Mouse (Mus musculus) neural tube, embryonic 11.5 days (tissue): ENCODE results near the gene Gm20388. TPM values are rescaled to one million over a fixed set of nuclear protein-coding genes. Genes with fewer than 3 reads are reported as not detected.

Source experiments
- ATAC-seq: fragments of 200-750 bp; cut with Nextera tagmentation; 2 replicates; pipeline ENCODE4 v1.8.0; 2017; ENCODE audit warnings: moderate number of reproducible peaks, mild to moderate bottlenecking, moderate TSS enrichment, moderate library complexity; ENCODE audit not compliant: insufficient read depth, low FRiP score, low TSS enrichment
- DNase-seq: peaks from one replicate; pipeline ENCODE4 v3.0.0-alpha.2; 2015; ENCODE audit warnings: low spot score
- H3K27ac ChIP-seq: fragments of 300-500 bp; sonication (generic); 2 replicates; pipeline ENCODE4 v1.5.1; 2014; ENCODE audit warnings: low read depth, mild to moderate bottlenecking, low read length
- H3K27me3 ChIP-seq: fragments of 300-500 bp; sonication (generic); 2 replicates; pipeline ENCODE4 v1.6.1; 2014; ENCODE audit warnings: mild to moderate bottlenecking, low read length, mixed read lengths; ENCODE audit not compliant: control insufficient read depth, insufficient read depth
- H3K36me3 ChIP-seq: fragments of 300-500 bp; sonication (generic); 2 replicates; pipeline ENCODE4 v1.6.1; 2014; ENCODE audit warnings: mild to moderate bottlenecking, low read length, moderate library complexity, mixed read lengths; ENCODE audit not compliant: control insufficient read depth, insufficient read depth
- H3K4me1 ChIP-seq: fragments of 300-500 bp; sonication (generic); 2 replicates; pipeline ENCODE4 v1.6.1; 2014; ENCODE audit warnings: low read length, mixed read lengths; ENCODE audit not compliant: control insufficient read depth, insufficient read depth
- H3K4me2 ChIP-seq: fragments of 300-500 bp; sonication (generic); 2 replicates; pipeline ENCODE4 v1.6.1; 2014; ENCODE audit warnings: low read depth, mild to moderate bottlenecking, moderate library complexity
- H3K4me3 ChIP-seq: fragments of 300-500 bp; sonication (generic); 2 replicates; pipeline ENCODE4 v1.5.1; 2014; ENCODE audit warnings: low read depth, low read length
- H3K9ac ChIP-seq: fragments of 300-500 bp; sonication (generic); 2 replicates; pipeline ENCODE4 v1.6.1; 2014; ENCODE audit warnings: mild to moderate bottlenecking, low read length
- H3K9me3 ChIP-seq: fragments of 300-500 bp; sonication (generic); 2 replicates; pipeline ENCODE4 v1.6.1; 2016; ENCODE audit warnings: low read length; ENCODE audit not compliant: control insufficient read depth
- WGBS: fragments of 180-500 bp; shearing (Covaris S2); extraction: QIAGEN DNeasy Blood & Tissue Kit; methylation state at CpG from one replicate; pipeline ENCODE4 v1.1.7; 2014; 5-methylcytosine and 5-hydroxymethylcytosine counted together
- polyA plus RNA-seq: library from polyadenylated mRNA; unstranded; fragments of >200 nt; fragmentation: Nextera tagmentation; extraction: Ambion mirVana; gene quantifications from 2 replicates; pipeline ENCODE4 v1.2.1, GENCODE M21; 2014

Gene Gm20388
- polyA plus RNA-seq, 1 experiment from 2014 or later: not detected

GRCm38 (mm10) chr8:121769095-121769494 lies 1858.5 kb downstream of the Gm20388 start:
- no peaks in the 10 kb centered on the region for H3K36me3 ChIP-seq
- H3K4me2 ChIP-seq: no peak overlapping the region
- H3K9ac ChIP-seq: no peak overlapping the region
- no peak overlapping the region for H3K27ac ChIP-seq
- no peaks in the 10 kb centered on the region for H3K9me3 ChIP-seq
- peaks cover 9% of the 10 kb centered on the region for H3K4me1 ChIP-seq
- WGBS: 68% methylated on average over 3 of the region's 3 CpGs
- no peak overlapping the region for H3K4me3 ChIP-seq
- ATAC-seq (no peak), DNase-seq (no peak)
- H3K27me3 ChIP-seq: no peaks in the 10 kb centered on the region

- 86% methylated on average over 2 of the region's 2 CpGs for WGBS
- DNase-seq: no peak
- ATAC-seq: no peak
These were observed 1859.0 kb downstream of the Gm20388 start for GRCm38 (mm10) chr8:121769621-121770020.

GRCm38 (mm10) chr8:121770845-121771752 lies 1860.5 kb downstream of the Gm20388 start:
- H3K27ac ChIP-seq: no peak overlapping the region
- peak; percentile 60; the same call in 1 of the 2 replicates for ATAC-seq
- peaks cover 9% of the 10 kb centered on the region for H3K4me1 ChIP-seq
- no peaks in the 10 kb centered on the region for H3K36me3 ChIP-seq
- H3K4me3 ChIP-seq: no peak overlapping the region
- H3K4me2 ChIP-seq: no peak overlapping the region
- no peaks in the 10 kb centered on the region for H3K9me3 ChIP-seq
- H3K9ac ChIP-seq: no peak overlapping the region
- WGBS: 36% methylated on average over 19 of the region's 19 CpGs
- H3K27me3 ChIP-seq: no peaks in the 10 kb centered on the region
- peak; percentile 54 for DNase-seq

More at GRCm38 (mm10) chr8:121769621-121770020, 1859.0 kb downstream of the Gm20388 start:
- no peaks in the 10 kb centered on the region for H3K36me3 ChIP-seq
- no peaks in the 10 kb centered on the region for H3K9me3 ChIP-seq
- H3K4me3 ChIP-seq: no peak overlapping the region
- H3K27me3 ChIP-seq: no peaks in the 10 kb centered on the region
- H3K4me1 ChIP-seq: peaks cover 9% of the 10 kb centered on the region
- H3K9ac ChIP-seq: no peak overlapping the region
- H3K4me2 ChIP-seq: no peak overlapping the region
- H3K27ac ChIP-seq: no peak overlapping the region

GRCm38 (mm10) chr8:121773876-121774275 lies 1863.2 kb downstream of the Gm20388 start:
- no peak for ATAC-seq
- no peak overlapping the region for H3K4me2 ChIP-seq
- WGBS: 89% methylated on average over 12 of the region's 12 CpGs

GRCm38 (mm10) chr8:121782493-121782892 lies 1871.9 kb downstream of the Gm20388 start:
- Histone ChIP-seq H3K4me1 (no peaks in the 10 kb centered on the region), H3K27me3 (no peaks in the 10 kb centered on the region), H3K4me2 (no peak overlapping the region), H3K4me3 (no peak overlapping the region), H3K9ac (no peak overlapping the region), H3K27ac (no peak overlapping the region), H3K9me3 (no peaks in the 10 kb centered on the region), H3K36me3 (no peaks in the 10 kb centered on the region)
- WGBS: 78% methylated on average over 5 of the region's 5 CpGs
- no peak for ATAC-seq
- DNase-seq: no peak

More at GRCm38 (mm10) chr8:121773876-121774275, 1863.2 kb downstream of the Gm20388 start:
- H3K4me1 ChIP-seq: peaks cover 9% of the 10 kb centered on the region
- DNase-seq: no peak
- no peak overlapping the region for H3K4me3 ChIP-seq
- no peak overlapping the region for H3K9ac ChIP-seq
- H3K9me3 ChIP-seq: no peaks in the 10 kb centered on the region
- no peaks in the 10 kb centered on the region for H3K27me3 ChIP-seq
- no peaks in the 10 kb centered on the region for H3K36me3 ChIP-seq
- H3K27ac ChIP-seq: no peak overlapping the region

GRCm38 (mm10) chr8:121786542-121786941 lies 1875.9 kb downstream of the Gm20388 start:
- WGBS: 63% methylated on average over 10 of the region's 10 CpGs
- no peak overlapping the region for H3K27ac ChIP-seq
- H3K4me1 ChIP-seq: no peaks in the 10 kb centered on the region
- H3K4me2 ChIP-seq: no peak overlapping the region
- ATAC-seq: no peak
- no peak overlapping the region for H3K4me3 ChIP-seq
- H3K27me3 ChIP-seq: no peaks in the 10 kb centered on the region
- H3K9me3 ChIP-seq: no peaks in the 10 kb centered on the region
- no peak for DNase-seq
- H3K36me3 ChIP-seq: no peaks in the 10 kb centered on the region
- no peak overlapping the region for H3K9ac ChIP-seq

- WGBS: 85% methylated on average over 8 of the region's 8 CpGs
- no peak overlapping the region for H3K27ac ChIP-seq
- no peak overlapping the region for H3K4me3 ChIP-seq
- ATAC-seq (no peak), DNase-seq (no peak)
- H3K4me1 ChIP-seq: no peaks in the 10 kb centered on the region
- H3K27me3 ChIP-seq: no peaks in the 10 kb centered on the region
- H3K4me2 ChIP-seq: no peak overlapping the region
- H3K9me3 ChIP-seq: no peaks in the 10 kb centered on the region
- no peak overlapping the region for H3K9ac ChIP-seq
- 0 out of 2 replicates have a peak, but pooled peaks cover 2% of the 10 kb centered on the region for H3K36me3 ChIP-seq
These were observed 1878.1 kb downstream of the Gm20388 start for GRCm38 (mm10) chr8:121788786-121789185.

- DNase-seq: no peak
- H3K36me3 ChIP-seq: peaks cover 4% of the 10 kb centered on the region
These were observed 1881.5 kb downstream of the Gm20388 start for GRCm38 (mm10) chr8:121792159-121792558.

GRCm38 (mm10) chr8:121792627-121793026 lies 1882.0 kb downstream of the Gm20388 start:
- DNase-seq: no peak
- Histone ChIP-seq H3K27me3 (no peaks in the 10 kb centered on the region), H3K4me3 (no peak overlapping the region), H3K27ac (no peak overlapping the region), H3K4me2 (no peak overlapping the region), H3K4me1 (no peaks in the 10 kb centered on the region), H3K9me3 (no peaks in the 10 kb centered on the region), H3K9ac (no peak overlapping the region), H3K36me3 (peaks cover 6% of the 10 kb centered on the region)
- 88% methylated on average over 4 of the region's 4 CpGs for WGBS
- no peak for ATAC-seq

More at GRCm38 (mm10) chr8:121792159-121792558, 1881.5 kb downstream of the Gm20388 start:
- WGBS: 89% methylated on average over 7 of the region's 7 CpGs
- H3K9ac ChIP-seq: no peak overlapping the region
- no peak for ATAC-seq
- H3K27ac ChIP-seq: no peak overlapping the region
- no peaks in the 10 kb centered on the region for H3K9me3 ChIP-seq
- no peak overlapping the region for H3K4me2 ChIP-seq
- H3K4me1 ChIP-seq: no peaks in the 10 kb centered on the region
- H3K4me3 ChIP-seq: no peak overlapping the region
- no peaks in the 10 kb centered on the region for H3K27me3 ChIP-seq
